Mouse (Mus musculus): ENCODE data around the gene Gpr27. TPM values are rescaled to one million over a fixed set of nuclear protein-coding genes. Genes with fewer than 3 reads are reported as not detected.

Gene Gpr27
- polyA plus RNA-seq, 1 experiment from 2014 or later = 20.6 TPM

DNA sequence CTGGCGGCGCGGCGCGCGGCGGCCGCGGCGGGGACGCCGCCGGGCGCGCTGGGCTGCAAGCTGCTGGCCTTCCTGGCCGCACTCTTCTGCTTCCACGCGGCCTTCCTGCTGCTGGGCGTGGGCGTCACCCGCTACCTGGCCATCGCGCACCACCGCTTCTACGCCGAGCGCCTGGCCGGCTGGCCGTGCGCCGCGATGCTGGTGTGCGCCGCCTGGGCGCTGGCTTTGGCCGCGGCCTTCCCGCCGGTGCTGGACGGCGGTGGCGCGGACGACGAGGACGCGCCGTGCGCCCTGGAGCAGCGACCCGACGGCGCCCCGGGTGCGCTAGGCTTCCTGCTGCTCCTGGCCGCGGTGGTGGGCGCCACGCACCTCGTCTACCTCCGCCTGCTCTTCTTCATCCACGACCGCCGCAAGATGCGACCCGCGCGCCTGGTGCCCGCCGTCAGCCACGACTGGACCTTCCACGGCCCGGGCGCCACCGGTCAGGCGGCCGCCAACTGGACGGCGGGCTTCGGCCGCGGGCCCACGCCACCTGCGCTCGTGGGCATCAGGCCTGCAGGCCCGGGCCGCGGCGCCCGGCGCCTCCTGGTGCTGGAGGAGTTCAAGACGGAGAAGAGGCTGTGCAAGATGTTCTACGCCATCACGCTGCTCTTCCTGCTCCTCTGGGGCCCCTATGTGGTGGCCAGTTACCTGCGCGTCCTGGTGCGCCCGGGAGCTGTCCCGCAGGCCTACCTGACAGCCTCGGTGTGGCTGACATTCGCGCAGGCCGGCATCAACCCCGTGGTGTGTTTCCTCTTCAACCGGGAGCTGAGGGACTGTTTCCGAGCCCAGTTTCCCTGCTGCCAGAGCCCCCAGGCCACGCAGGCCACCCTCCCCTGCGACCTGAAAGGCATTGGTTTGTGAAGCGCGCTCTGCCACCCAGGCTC lies 700 bp downstream of the Gpr27 start:
- under 1% methylated on average over 91 of the region's 110 CpGs for WGBS
- no peaks in the 10 kb centered on the region for H3K27me3 ChIP-seq (ENCODE audit: control insufficient read depth, insufficient read depth, low read depth, low read length)

DNA sequence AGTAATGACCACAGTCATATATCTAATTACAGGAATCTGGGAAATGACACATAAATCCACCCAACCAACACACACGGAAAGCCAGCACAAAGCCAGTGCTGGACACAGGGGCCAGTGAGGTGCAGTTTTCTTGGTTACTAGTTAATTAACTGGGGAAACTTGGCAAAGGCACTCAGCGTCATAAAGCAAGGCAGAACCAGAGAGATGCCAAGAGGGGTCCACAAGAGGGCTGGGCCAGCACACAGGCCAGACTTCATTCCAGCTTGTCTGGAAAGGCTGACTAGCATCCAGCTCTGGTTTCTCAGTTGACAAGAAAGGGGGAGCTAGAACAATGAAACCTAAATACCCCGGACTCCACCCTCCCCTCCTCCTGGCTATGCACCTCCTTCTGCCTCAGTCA lies 8.0 kb downstream of the Gpr27 start:
- no peak for ATAC-seq
- Histone ChIP-seq H3K27me3 (ENCODE audit: control insufficient read depth, insufficient read depth, low read depth, low read length) (no peaks in the 10 kb centered on the region; the same call in 1 of the 2 replicates), H3K4me1 (ENCODE audit: control insufficient read depth, insufficient read depth, low read length) (peaks cover 6% of the 10 kb centered on the region), H3K9ac (ENCODE audit: low read depth, low read length) (no peak overlapping the region), H3K27ac (ENCODE audit: low read length) (no peak overlapping the region), H3K4me2 (ENCODE audit: low read length) (no peak overlapping the region), H3K9me3 (replicated peaks; ENCODE audit: control insufficient read depth, low read length, poor library complexity, severe bottlenecking) (no peaks in the 10 kb centered on the region), H3K36me3 (ENCODE audit: control insufficient read depth, insufficient read depth, low read length) (no peaks in the 10 kb centered on the region), H3K4me3 (ENCODE audit: low read depth, low read length) (no peak overlapping the region)
- WGBS = 62% methylated on average over 3 of the region's 3 CpGs

More for the DNA sequence above, 700 bp downstream of the Gpr27 start:
- Histone ChIP-seq H3K4me1 (ENCODE audit: control insufficient read depth, insufficient read depth, low read length) (peaks cover 29% of the 10 kb centered on the region), H3K9ac (ENCODE audit: low read depth, low read length) (peak overlapping the region; percentile 85), H3K9me3 (replicated peaks; ENCODE audit: control insufficient read depth, low read length, poor library complexity, severe bottlenecking) (no peaks in the 10 kb centered on the region), H3K27ac (ENCODE audit: low read length) (peak overlapping the region; percentile 96), H3K36me3 (ENCODE audit: control insufficient read depth, insufficient read depth, low read length) (no peaks in the 10 kb centered on the region), H3K4me3 (ENCODE audit: low read depth, low read length) (peak overlapping the region; percentile 83), H3K4me2 (ENCODE audit: low read length) (peak overlapping the region; percentile 93)
- peak; percentile 15; the same call in 1 of the 2 replicates for ATAC-seq

DNA sequence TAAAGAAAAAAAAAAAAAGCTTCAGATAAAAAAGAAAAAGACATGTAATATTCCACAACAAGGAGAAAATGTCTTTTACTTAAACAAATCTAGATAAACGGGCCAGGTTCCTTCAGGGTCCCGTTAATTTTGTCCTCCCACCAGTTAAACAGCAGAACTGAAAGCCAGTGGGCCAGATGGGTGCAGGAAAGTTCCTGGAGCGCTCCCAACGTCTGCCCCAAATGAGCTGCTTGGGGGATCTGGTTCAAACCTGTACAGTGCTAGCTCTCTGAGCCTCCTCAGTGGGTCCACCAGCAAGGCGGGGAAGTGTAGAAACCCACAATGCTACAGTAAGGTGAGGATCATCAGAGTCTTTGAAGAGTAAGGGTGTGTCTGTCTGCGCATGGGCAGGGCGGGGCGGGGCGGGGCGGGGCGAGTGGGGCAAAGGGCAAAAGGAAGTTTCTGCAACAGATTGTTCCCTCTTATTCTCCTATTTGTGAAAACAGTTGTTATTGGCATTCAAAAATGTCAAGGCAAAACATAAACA lies 19.2 kb downstream of the Gpr27 start:
- Histone ChIP-seq H3K4me1 (ENCODE audit: control insufficient read depth, insufficient read depth, low read length) (no peaks in the 10 kb centered on the region), H3K27ac (ENCODE audit: low read length) (no peak overlapping the region), H3K9ac (ENCODE audit: low read depth, low read length) (no peak overlapping the region), H3K4me3 (ENCODE audit: low read depth, low read length) (no peak overlapping the region), H3K9me3 (replicated peaks; ENCODE audit: control insufficient read depth, low read length, poor library complexity, severe bottlenecking) (no peaks in the 10 kb centered on the region), H3K36me3 (ENCODE audit: control insufficient read depth, insufficient read depth, low read length) (no peaks in the 10 kb centered on the region), H3K4me2 (ENCODE audit: low read length) (no peak overlapping the region), H3K27me3 (ENCODE audit: control insufficient read depth, insufficient read depth, low read depth, low read length) (no peaks in the 10 kb centered on the region; the same call in 1 of the 2 replicates)
- WGBS = 78% methylated on average over 11 of the region's 11 CpGs
- ATAC-seq = no peak

DNA sequence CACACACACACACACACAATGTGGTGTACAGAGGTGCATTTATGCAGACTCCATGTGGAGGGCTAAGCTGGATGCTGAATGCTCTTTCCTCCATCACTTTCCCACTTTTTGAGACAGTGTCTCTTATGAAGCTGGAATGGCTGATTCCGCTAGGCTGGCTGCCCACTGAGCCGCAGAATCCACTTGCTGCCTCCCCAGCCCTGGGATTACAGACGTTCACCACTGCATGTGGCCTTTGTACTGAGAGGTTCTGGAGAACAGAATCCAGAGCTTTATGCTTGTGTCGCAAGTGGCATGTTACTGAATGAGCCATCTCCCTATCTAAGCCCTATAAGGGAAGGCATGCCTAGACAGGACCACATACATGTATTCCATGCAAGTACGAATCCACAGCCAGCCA lies 20.8 kb downstream of the Gpr27 start:
- H3K27me3 ChIP-seq (ENCODE audit: control insufficient read depth, insufficient read depth, low read depth, low read length) = no peaks in the 10 kb centered on the region; the same call in 1 of the 2 replicates
- ATAC-seq = no peak
- WGBS = 50% methylated on average over 5 of the region's 5 CpGs
- H3K4me3 ChIP-seq (ENCODE audit: low read depth, low read length) = no peak overlapping the region
- H3K27ac ChIP-seq (ENCODE audit: low read length) = no peak overlapping the region
- no peak overlapping the region for H3K9ac ChIP-seq (ENCODE audit: low read depth, low read length)
- H3K4me1 ChIP-seq (ENCODE audit: control insufficient read depth, insufficient read depth, low read length) = no peaks in the 10 kb centered on the region
- no peaks in the 10 kb centered on the region for H3K36me3 ChIP-seq (ENCODE audit: control insufficient read depth, insufficient read depth, low read length)
- no peak overlapping the region for H3K4me2 ChIP-seq (ENCODE audit: low read length)
- no peaks in the 10 kb centered on the region for H3K9me3 ChIP-seq (replicated peaks; ENCODE audit: control insufficient read depth, low read length, poor library complexity, severe bottlenecking)

DNA sequence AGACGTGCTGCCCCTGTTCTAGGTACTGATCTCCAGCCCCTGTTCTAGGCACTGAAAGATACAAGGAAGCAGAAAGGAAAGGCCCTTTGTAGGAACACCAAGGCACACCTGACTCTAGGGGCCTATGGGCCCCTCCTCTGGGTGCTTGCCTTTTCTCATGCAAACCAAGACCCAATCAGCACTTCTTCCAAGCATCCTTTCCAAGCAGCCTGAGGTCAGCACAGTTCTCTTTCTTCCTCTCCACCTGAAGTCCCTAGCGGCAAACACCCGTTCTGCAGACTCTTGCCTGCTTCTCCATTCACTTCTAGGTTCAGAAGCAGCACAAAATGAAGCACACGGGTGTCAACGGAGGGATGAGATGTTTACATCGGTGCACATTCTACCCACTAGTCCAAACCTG lies 22.7 kb downstream of the Gpr27 start:
- ATAC-seq = no peak
- 70% methylated on average over 6 of the region's 6 CpGs for WGBS
- H3K4me2 ChIP-seq (ENCODE audit: low read length) = no peak overlapping the region

DNA sequence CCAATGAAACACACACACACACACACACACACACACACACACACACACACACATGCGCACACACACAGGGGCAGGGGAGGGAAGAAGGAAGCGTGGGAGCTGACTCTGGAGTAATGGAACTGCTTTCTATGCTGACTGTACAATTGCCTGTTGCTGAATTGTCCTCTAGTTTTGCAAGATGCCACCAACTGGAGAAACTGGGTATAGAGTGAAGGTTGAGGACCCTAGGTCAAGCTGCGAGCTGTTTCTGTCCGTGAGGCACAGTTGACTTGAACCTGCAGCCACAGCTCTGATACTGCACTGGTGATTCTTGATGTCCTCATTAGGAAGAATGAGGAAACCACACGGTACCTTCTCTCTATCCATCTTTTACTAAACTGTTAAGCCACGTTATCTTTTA lies 23.4 kb downstream of the Gpr27 start:
- Histone ChIP-seq H3K9ac (ENCODE audit: low read depth, low read length) (no peak overlapping the region), H3K27me3 (ENCODE audit: control insufficient read depth, insufficient read depth, low read depth, low read length) (no peaks in the 10 kb centered on the region; the same call in 1 of the 2 replicates), H3K4me2 (ENCODE audit: low read length) (no peak overlapping the region), H3K36me3 (ENCODE audit: control insufficient read depth, insufficient read depth, low read length) (no peaks in the 10 kb centered on the region), H3K4me1 (ENCODE audit: control insufficient read depth, insufficient read depth, low read length) (no peaks in the 10 kb centered on the region), H3K9me3 (replicated peaks; ENCODE audit: control insufficient read depth, low read length, poor library complexity, severe bottlenecking) (no peaks in the 10 kb centered on the region), H3K4me3 (ENCODE audit: low read depth, low read length) (no peak overlapping the region), H3K27ac (ENCODE audit: low read length) (no peak overlapping the region)
- ATAC-seq = no peak
- 77% methylated on average over 6 of the region's 6 CpGs for WGBS

More for the DNA sequence above, 22.7 kb downstream of the Gpr27 start:
- Histone ChIP-seq H3K4me3 (ENCODE audit: low read depth, low read length) (no peak overlapping the region), H3K27ac (ENCODE audit: low read length) (no peak overlapping the region), H3K9me3 (replicated peaks; ENCODE audit: control insufficient read depth, low read length, poor library complexity, severe bottlenecking) (no peaks in the 10 kb centered on the region), H3K4me1 (ENCODE audit: control insufficient read depth, insufficient read depth, low read length) (no peaks in the 10 kb centered on the region), H3K27me3 (ENCODE audit: control insufficient read depth, insufficient read depth, low read depth, low read length) (no peaks in the 10 kb centered on the region; the same call in 1 of the 2 replicates), H3K36me3 (ENCODE audit: control insufficient read depth, insufficient read depth, low read length) (no peaks in the 10 kb centered on the region), H3K9ac (ENCODE audit: low read depth, low read length) (no peak overlapping the region)

DNA sequence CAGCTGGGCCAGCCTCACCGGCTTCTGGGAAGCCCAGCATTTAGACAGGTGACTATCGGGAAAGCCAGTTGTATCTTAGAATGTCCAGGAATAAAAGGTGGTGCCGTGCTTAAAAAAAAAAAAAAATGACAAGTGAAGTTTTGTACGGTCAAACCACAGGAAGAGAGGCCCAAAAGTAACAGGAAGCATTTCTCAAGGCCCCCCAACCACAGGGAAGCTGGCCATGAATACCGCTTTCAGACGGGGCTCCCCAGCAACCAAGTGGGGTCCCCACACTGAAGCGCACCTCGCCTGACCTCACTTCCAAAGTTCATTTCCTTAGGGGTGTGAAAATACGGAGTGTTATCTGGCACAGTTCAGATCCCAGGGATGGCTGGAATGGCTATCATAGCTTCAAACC lies 28.6 kb downstream of the Gpr27 start:
- no peak overlapping the region for H3K27ac ChIP-seq (ENCODE audit: low read length)
- no peak overlapping the region for H3K9ac ChIP-seq (ENCODE audit: low read depth, low read length)
- ATAC-seq = no peak
- peaks cover 4% of the 10 kb centered on the region; the same call in 1 of the 2 replicates for H3K4me1 ChIP-seq (ENCODE audit: control insufficient read depth, insufficient read depth, low read length)
- peaks cover 4% of the 10 kb centered on the region for H3K27me3 ChIP-seq (ENCODE audit: control insufficient read depth, insufficient read depth, low read depth, low read length)
- H3K36me3 ChIP-seq (ENCODE audit: control insufficient read depth, insufficient read depth, low read length) = no peaks in the 10 kb centered on the region
- no peak overlapping the region for H3K4me2 ChIP-seq (ENCODE audit: low read length)
- H3K4me3 ChIP-seq (ENCODE audit: low read depth, low read length) = no peak overlapping the region
- no peaks in the 10 kb centered on the region for H3K9me3 ChIP-seq (replicated peaks; ENCODE audit: control insufficient read depth, low read length, poor library complexity, severe bottlenecking)
- 84% methylated on average over 9 of the region's 9 CpGs for WGBS

DNA sequence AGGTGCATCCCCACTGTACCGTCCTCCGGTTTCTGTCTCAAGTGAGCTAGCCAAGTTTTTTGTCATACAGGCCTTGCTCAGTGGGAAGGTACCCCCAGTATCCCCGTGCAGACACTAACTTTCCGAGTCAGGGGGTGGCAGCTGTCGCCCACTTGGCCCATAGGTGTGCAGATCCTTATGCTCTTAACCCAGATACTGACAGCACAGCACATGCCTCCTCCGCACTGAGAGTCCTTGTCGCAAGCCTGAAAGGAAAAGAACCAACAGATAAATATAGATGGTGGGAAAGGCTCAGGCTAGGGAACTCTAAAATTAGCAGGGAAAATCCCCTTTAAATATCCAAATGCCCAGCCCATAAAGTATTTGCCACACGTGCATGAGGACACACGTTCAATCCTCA lies 29.9 kb downstream of the Gpr27 start:
- ATAC-seq = no peak
- peaks cover 11% of the 10 kb centered on the region; the same call in 1 of the 2 replicates for H3K4me1 ChIP-seq (ENCODE audit: control insufficient read depth, insufficient read depth, low read length)
- no peaks in the 10 kb centered on the region for H3K36me3 ChIP-seq (ENCODE audit: control insufficient read depth, insufficient read depth, low read length)
- WGBS = 88% methylated on average over 9 of the region's 9 CpGs
- H3K9me3 ChIP-seq (replicated peaks; ENCODE audit: control insufficient read depth, low read length, poor library complexity, severe bottlenecking) = no peaks in the 10 kb centered on the region
- H3K4me2 ChIP-seq (ENCODE audit: low read length) = no peak overlapping the region
- H3K27me3 ChIP-seq (ENCODE audit: control insufficient read depth, insufficient read depth, low read depth, low read length) = peaks cover 4% of the 10 kb centered on the region
- H3K27ac ChIP-seq (ENCODE audit: low read length) = no peak overlapping the region
- H3K4me3 ChIP-seq (ENCODE audit: low read depth, low read length) = no peak overlapping the region
- H3K9ac ChIP-seq (ENCODE audit: low read depth, low read length) = no peak overlapping the region

DNA sequence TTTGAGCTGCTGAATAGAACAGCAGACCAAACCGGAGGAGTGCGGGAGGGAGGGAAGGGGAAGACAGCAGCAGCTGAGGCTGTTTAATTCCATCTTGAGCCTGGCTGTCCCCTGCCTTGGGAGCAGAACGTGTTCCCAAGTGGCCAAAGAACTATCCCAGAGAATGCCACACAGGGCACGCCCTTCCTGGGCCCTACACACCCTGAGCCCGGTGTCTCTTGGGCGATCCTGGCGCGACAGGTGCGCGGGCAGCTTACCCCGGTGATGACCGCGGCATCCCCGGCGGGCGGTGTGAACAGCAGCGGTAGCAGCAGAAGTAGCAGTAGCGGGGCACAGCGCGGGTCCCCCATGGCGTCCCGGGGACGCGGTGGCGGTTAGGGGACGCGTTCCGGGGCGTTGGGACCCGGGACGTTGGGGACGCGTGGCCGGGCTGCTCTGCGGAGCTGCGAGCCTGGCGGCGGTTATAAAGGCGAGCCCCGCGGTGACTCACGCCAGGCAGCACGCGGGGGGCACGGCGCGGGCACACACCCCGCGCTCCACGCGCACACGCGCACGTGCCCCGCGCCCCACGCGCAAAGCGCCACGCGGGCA lies 33.6 kb downstream of the Gpr27 start, which contains the start of gene Prok2:
Prok2 (minus strand) TSS at position 422 of the 591 bp plus-strand sequence.
- H3K27ac ChIP-seq (ENCODE audit: low read length) = no peak within 1 kb of the TSS
- whole genome bisulfite sequencing = under 1% methylated on average over 47 of the region's 61 CpGs
- peak within 1 kb of the TSS; percentile 62 for H3K9ac ChIP-seq (ENCODE audit: low read depth, low read length)
- H3K4me3 ChIP-seq (ENCODE audit: low read depth, low read length) = peak within 1 kb of the TSS; percentile 53
- H3K9me3 ChIP-seq (replicated peaks; ENCODE audit: control insufficient read depth, low read length, poor library complexity, severe bottlenecking) = no peaks in the 10 kb centered on the region
- no peaks in the 10 kb centered on the region for H3K36me3 ChIP-seq (ENCODE audit: control insufficient read depth, insufficient read depth, low read length)
- peaks cover 11% of the 10 kb centered on the region; the same call in 1 of the 2 replicates for H3K4me1 ChIP-seq (ENCODE audit: control insufficient read depth, insufficient read depth, low read length)
- ATAC-seq = no peak
- H3K4me2 ChIP-seq (ENCODE audit: low read length) = peak within 1 kb of the TSS; percentile 76
- H3K27me3 ChIP-seq (ENCODE audit: control insufficient read depth, insufficient read depth, low read depth, low read length) = peaks cover 10% of the 10 kb centered on the region

Data from midbrain, embryonic 16.5 days (tissue).